Mouse (Mus musculus): ENCODE measurements at regions not wholly inside any gene's neighbourhood (a gene's known extent, or its start where the extent isn't known, plus 50 kb on each side); places are given as distances from the start of the nearest gene placed in this dataset.

- H3K9me3 ChIP-seq (ENCODE audit: control insufficient read depth, low read length), result no peaks in the 10 kb centered on the region
- H3K4me2 ChIP-seq (ENCODE audit: low read length), result no peak overlapping the region
- H3K4me3 ChIP-seq (ENCODE audit: control insufficient read depth in 1 of 2, insufficient read depth in 1 of 2, low read depth in 1 of 2, low read length in 2 of 2), result no peak overlapping the region
- no peaks in the 10 kb centered on the region for H3K36me3 ChIP-seq (ENCODE audit: control insufficient read depth, insufficient read depth, low read length)
- H3K27me3 ChIP-seq (ENCODE audit: control insufficient read depth, insufficient read depth, low read length), result no peaks in the 10 kb centered on the region
- 59% methylated on average over 3 of the region's 3 CpGs for WGBS
- no peaks in the 10 kb centered on the region for H3K4me1 ChIP-seq (ENCODE audit: control insufficient read depth in 2 of 2, insufficient read depth in 2 of 2, low read length in 2 of 2)
- H3K9ac ChIP-seq (ENCODE audit: low read length), result no peak overlapping the region
- no peak overlapping the region for H3K27ac ChIP-seq (replicated peaks in 1 of 2; ENCODE audit: control insufficient read depth in 1 of 2, insufficient read depth in 1 of 2, low read depth in 2 of 2, low read length in 2 of 2)
- ATAC-seq (ENCODE audit: insufficient number of reproducible peaks, insufficient read depth, low FRiP score, low read depth), result no peak
Measured at GRCm38 (mm10) chr13:19927807-19928206, 103.8 kb upstream of the Gpr141 start.

GRCm38 (mm10) chr13:19921084-19921827 is 97.2 kb upstream of the Gpr141 start:
- Histone ChIP-seq H3K4me1 (ENCODE audit: control insufficient read depth in 2 of 2, insufficient read depth in 2 of 2, low read length in 2 of 2) (no peaks in the 10 kb centered on the region), H3K27me3 (ENCODE audit: control insufficient read depth, insufficient read depth, low read length) (no peaks in the 10 kb centered on the region), H3K27ac (replicated peaks in 1 of 2; ENCODE audit: control insufficient read depth in 1 of 2, insufficient read depth in 1 of 2, low read depth in 2 of 2, low read length in 2 of 2) (no peak overlapping the region), H3K4me3 (ENCODE audit: control insufficient read depth in 1 of 2, insufficient read depth in 1 of 2, low read depth in 1 of 2, low read length in 2 of 2) (no peak overlapping the region), H3K9ac (ENCODE audit: low read length) (no peak overlapping the region), H3K4me2 (ENCODE audit: low read length) (no peak overlapping the region), H3K36me3 (ENCODE audit: control insufficient read depth, insufficient read depth, low read length) (no peaks in the 10 kb centered on the region), H3K9me3 (ENCODE audit: control insufficient read depth, low read length) (0 out of 2 replicates have a peak, but pooled peaks cover 4% of the 10 kb centered on the region)
- 0 out of 2 replicates have a peak, but pooled peaks have one; percentile 17 for ATAC-seq (ENCODE audit: insufficient number of reproducible peaks, insufficient read depth, low FRiP score, low read depth)
- WGBS, result 78% methylated on average over 1 of the region's 1 CpGs

- H3K9ac ChIP-seq (ENCODE audit: low read length), result no peak overlapping the region
- no peak overlapping the region for H3K4me3 ChIP-seq (ENCODE audit: control insufficient read depth in 1 of 2, insufficient read depth in 1 of 2, low read depth in 1 of 2, low read length in 2 of 2)
- no peaks in the 10 kb centered on the region for H3K9me3 ChIP-seq (ENCODE audit: control insufficient read depth, low read length)
- no peaks in the 10 kb centered on the region for H3K4me1 ChIP-seq (ENCODE audit: control insufficient read depth in 2 of 2, insufficient read depth in 2 of 2, low read length in 2 of 2)
- H3K27ac ChIP-seq (replicated peaks in 1 of 2; ENCODE audit: control insufficient read depth in 1 of 2, insufficient read depth in 1 of 2, low read depth in 2 of 2, low read length in 2 of 2), result no peak overlapping the region
- no peak overlapping the region for H3K4me2 ChIP-seq (ENCODE audit: low read length)
- no peak for ATAC-seq (ENCODE audit: insufficient number of reproducible peaks, insufficient read depth, low FRiP score, low read depth)
- no peaks in the 10 kb centered on the region for H3K27me3 ChIP-seq (ENCODE audit: control insufficient read depth, insufficient read depth, low read length)
- 25% methylated on average over 5 of the region's 5 CpGs for WGBS
- no peaks in the 10 kb centered on the region for H3K36me3 ChIP-seq (ENCODE audit: control insufficient read depth, insufficient read depth, low read length)
Measured at GRCm38 (mm10) chr13:19911860-19912584, 88.0 kb upstream of the Gpr141 start.

GRCm38 (mm10) chr13:19902786-19903185 is 78.7 kb upstream of the Gpr141 start:
- Histone ChIP-seq H3K9ac (ENCODE audit: low read length) (no peak overlapping the region), H3K4me2 (ENCODE audit: low read length) (no peak overlapping the region), H3K4me3 (ENCODE audit: control insufficient read depth in 1 of 2, insufficient read depth in 1 of 2, low read depth in 1 of 2, low read length in 2 of 2) (no peak overlapping the region), H3K9me3 (ENCODE audit: control insufficient read depth, low read length) (no peaks in the 10 kb centered on the region), H3K4me1 (ENCODE audit: control insufficient read depth in 2 of 2, insufficient read depth in 2 of 2, low read length in 2 of 2) (no peaks in the 10 kb centered on the region), H3K36me3 (ENCODE audit: control insufficient read depth, insufficient read depth, low read length) (no peaks in the 10 kb centered on the region), H3K27me3 (ENCODE audit: control insufficient read depth, insufficient read depth, low read length) (no peaks in the 10 kb centered on the region), H3K27ac (replicated peaks in 1 of 2; ENCODE audit: control insufficient read depth in 1 of 2, insufficient read depth in 1 of 2, low read depth in 2 of 2, low read length in 2 of 2) (no peak overlapping the region)
- WGBS, result 83% methylated on average over 4 of the region's 4 CpGs
- no peak for ATAC-seq (ENCODE audit: insufficient number of reproducible peaks, insufficient read depth, low FRiP score, low read depth)

- H3K9me3 ChIP-seq (ENCODE audit: control insufficient read depth, low read length), result no peaks in the 10 kb centered on the region
- no peak overlapping the region for H3K9ac ChIP-seq (ENCODE audit: low read length)
- 83% methylated on average over 1 of the region's 1 CpGs for whole genome bisulfite sequencing
- no peak overlapping the region for H3K4me3 ChIP-seq (ENCODE audit: control insufficient read depth in 1 of 2, insufficient read depth in 1 of 2, low read depth in 1 of 2, low read length in 2 of 2)
- no peak overlapping the region for H3K27ac ChIP-seq (replicated peaks in 1 of 2; ENCODE audit: control insufficient read depth in 1 of 2, insufficient read depth in 1 of 2, low read depth in 2 of 2, low read length in 2 of 2)
- H3K27me3 ChIP-seq (ENCODE audit: control insufficient read depth, insufficient read depth, low read length), result no peaks in the 10 kb centered on the region
- ATAC-seq (ENCODE audit: insufficient number of reproducible peaks, insufficient read depth, low FRiP score, low read depth), result no peak
- H3K4me2 ChIP-seq (ENCODE audit: low read length), result no peak overlapping the region
- H3K36me3 ChIP-seq (ENCODE audit: control insufficient read depth, insufficient read depth, low read length), result no peaks in the 10 kb centered on the region
- no peaks in the 10 kb centered on the region for H3K4me1 ChIP-seq (ENCODE audit: control insufficient read depth in 2 of 2, insufficient read depth in 2 of 2, low read length in 2 of 2)
Measured at GRCm38 (mm10) chr13:19897191-19897590, 73.1 kb upstream of the Gpr141 start.

- Histone ChIP-seq H3K9ac (ENCODE audit: low read length) (no peak overlapping the region), H3K27me3 (ENCODE audit: control insufficient read depth, insufficient read depth, low read length) (no peaks in the 10 kb centered on the region), H3K27ac (replicated peaks in 1 of 2; ENCODE audit: control insufficient read depth in 1 of 2, insufficient read depth in 1 of 2, low read depth in 2 of 2, low read length in 2 of 2) (no peak overlapping the region), H3K4me1 (ENCODE audit: control insufficient read depth in 2 of 2, insufficient read depth in 2 of 2, low read length in 2 of 2) (no peaks in the 10 kb centered on the region), H3K9me3 (ENCODE audit: control insufficient read depth, low read length) (no peaks in the 10 kb centered on the region), H3K4me2 (ENCODE audit: low read length) (no peak overlapping the region), H3K36me3 (ENCODE audit: control insufficient read depth, insufficient read depth, low read length) (no peaks in the 10 kb centered on the region), H3K4me3 (ENCODE audit: control insufficient read depth in 1 of 2, insufficient read depth in 1 of 2, low read depth in 1 of 2, low read length in 2 of 2) (no peak overlapping the region)
- 75% methylated on average over 11 of the region's 11 CpGs for WGBS
- ATAC-seq (ENCODE audit: insufficient number of reproducible peaks, insufficient read depth, low FRiP score, low read depth), result no peak
Measured at GRCm38 (mm10) chr13:19888983-19889773, 65.1 kb upstream of the Gpr141 start.

- Histone ChIP-seq H3K27ac (replicated peaks in 1 of 2; ENCODE audit: control insufficient read depth in 1 of 2, insufficient read depth in 1 of 2, low read depth in 2 of 2, low read length in 2 of 2) (no peak overlapping the region), H3K4me3 (ENCODE audit: control insufficient read depth in 1 of 2, insufficient read depth in 1 of 2, low read depth in 1 of 2, low read length in 2 of 2) (no peak overlapping the region), H3K9me3 (ENCODE audit: control insufficient read depth, low read length) (no peaks in the 10 kb centered on the region), H3K4me1 (ENCODE audit: control insufficient read depth in 2 of 2, insufficient read depth in 2 of 2, low read length in 2 of 2) (no peaks in the 10 kb centered on the region), H3K9ac (ENCODE audit: low read length) (no peak overlapping the region), H3K36me3 (ENCODE audit: control insufficient read depth, insufficient read depth, low read length) (no peaks in the 10 kb centered on the region), H3K4me2 (ENCODE audit: low read length) (no peak overlapping the region), H3K27me3 (ENCODE audit: control insufficient read depth, insufficient read depth, low read length) (no peaks in the 10 kb centered on the region)
- WGBS, result 73% methylated on average over 7 of the region's 7 CpGs
- no peak for ATAC-seq (ENCODE audit: insufficient number of reproducible peaks, insufficient read depth, low FRiP score, low read depth)
Measured at GRCm38 (mm10) chr13:19883896-19884658, 60.0 kb upstream of the Gpr141 start.
